Comparison of ENCODE assay signal across 8 mouse cellular contexts in the genomic region with DNA sequence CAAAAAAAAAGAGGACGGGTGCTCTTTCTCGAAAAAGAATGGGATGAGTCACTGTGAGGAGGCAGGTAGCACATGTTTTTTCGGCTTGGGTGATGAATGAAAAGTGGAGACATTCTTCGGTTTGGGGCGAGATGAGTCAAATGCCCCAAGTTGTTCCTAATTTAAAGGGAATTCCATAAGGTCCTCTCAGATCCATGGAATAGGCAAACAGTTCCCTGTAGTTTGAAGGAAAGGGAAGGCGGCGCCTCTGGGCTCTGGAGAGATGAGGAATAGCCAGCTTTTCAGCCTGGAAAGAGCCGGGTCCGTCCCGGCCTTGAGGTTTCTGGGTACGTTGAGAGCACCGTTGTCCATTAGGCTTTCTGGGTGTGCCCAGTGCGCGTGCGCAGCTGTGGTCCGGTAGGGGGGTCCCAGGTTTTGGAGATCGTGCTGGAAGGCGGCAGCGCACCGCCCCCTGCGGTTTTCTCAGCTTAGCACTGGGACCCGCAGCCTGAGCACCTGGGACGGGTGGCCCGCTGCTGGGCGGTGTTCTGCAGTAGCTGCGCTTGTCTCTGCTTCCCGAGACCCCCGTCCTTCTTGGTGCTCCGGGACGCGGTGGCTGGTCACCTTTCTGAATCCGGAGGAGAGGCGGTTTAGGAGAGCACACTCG. TPM values are rescaled to one million over a fixed set of nuclear protein-coding genes. Genes with fewer than 3 reads are reported as not detected.
A peak's percentile ranks its signal among the peaks of the same experiment; 100 is the strongest.
DNase-seq lines count a peak whose midpoint lies in the region; ATAC-seq lines count a peak whose summit lies in the region.

TSS of gene Slc9a5 (plus strand) at position 394 of the 646 bp plus-strand sequence.

- H3K9ac ChIP-seq in heart, embryonic 14.5 days (ENCODE audit: low read length) = peak within 1 kb of the TSS; percentile 78

- H3K4me3 ChIP-seq in heart, embryonic 14.5 days (ENCODE audit: control insufficient read depth in 1 of 2, insufficient read depth in 1 of 2, low read depth in 1 of 2, low read length in 2 of 2) = peak within 1 kb of the TSS; percentile 64 to 77

- H3K27me3 ChIP-seq in heart, embryonic 14.5 days (ENCODE audit: control insufficient read depth, insufficient read depth, low read length) = 0 out of 2 replicates have a peak, but pooled peaks cover 5% of the 10 kb centered on the region

- H3K4me2 ChIP-seq in heart, embryonic 14.5 days (ENCODE audit: low read length) = peak within 1 kb of the TSS; percentile 97

- DNase-seq in CD4-positive helper T cell, adult 2 months (ENCODE audit: low read depth, low spot score) = peak; percentile 50
- peak; percentile 51 for DNase-seq in Muller cell, postnatal 12 days (ENCODE audit: inconsistent ontology term)
- DNase-seq in embryo, embryonic 10 days (ENCODE audit: low spot score) = peak; percentile 88
- peak; percentile 45 to 68 for DNase-seq in layer of hippocampus, postnatal 10 days (ENCODE audit: low spot score in 2 of 2)
- peak; percentile 66 for DNase-seq in lung, postnatal 10 days
- DNase-seq in right cerebral cortex, postnatal 4 days = peak; percentile 66

- H3K9me3 ChIP-seq in heart, embryonic 14.5 days (ENCODE audit: control insufficient read depth, low read length) = no peaks in the 10 kb centered on the region

- ATAC-seq in heart, embryonic 14.5 days (ENCODE audit: insufficient number of reproducible peaks, insufficient read depth, low FRiP score, low read depth) = no peak
- no peak for ATAC-seq in monocyte, adult 5-6 weeks (replicated peaks; ENCODE audit: insufficient number of reproducible peaks, low FRiP score, low TSS enrichment, poor library complexity, severe bottlenecking)

- peaks cover 31 to 42% of the 10 kb centered on the region in 2 experiments for H3K4me1 ChIP-seq in heart, embryonic 14.5 days (ENCODE audit: control insufficient read depth in 2 of 2, insufficient read depth in 2 of 2, low read length in 2 of 2)

- under 1% methylated on average over 34 of the region's 34 CpGs for WGBS in heart, embryonic 14.5 days

- H3K36me3 ChIP-seq in heart, embryonic 14.5 days (ENCODE audit: control insufficient read depth, insufficient read depth, low read length) = no peaks in the 10 kb centered on the region

- peak within 1 kb of the TSS; percentile 78 to 92 for H3K27ac ChIP-seq in heart, embryonic 14.5 days (replicated peaks in 1 of 2; ENCODE audit: control insufficient read depth in 1 of 2, insufficient read depth in 1 of 2, low read depth in 2 of 2, low read length in 2 of 2)

RNA-seq across cellular contexts. Expression of gene Slc9a5, which starts in this region (rescaled TPM):
- 0.90 and 1.3 TPM in 2 replicates for polyA plus RNA-seq in heart, embryonic 14.5 days (2014; fragmentation: Nextera tagmentation; extraction: Ambion mirVana)
- total RNA-seq in layer of hippocampus, postnatal 10 days (2021) = 10 to 100 TPM; 11.6 to 13.6 TPM
- total RNA-seq in monocyte, adult 5-6 weeks (2017) = 0.10 TPM in 1 of 3 replicates, not detected in the others

Comparison
In these comparisons a context has a peak if more than half of its experiments do, and no peak if none do; other contexts are left out.
1. RNA of gene Slc9a5 (total RNA-seq): 11.6 to 13.6 TPM in layer of hippocampus, postnatal 10 days; 0.10 TPM in monocyte, adult 5-6 weeks; every median in the first group is over 10 times any median in the second.
2. Peak in every context shown above with its lines, with median percentiles within 50 percentile points of each other: DNase-seq.